Mouse (Mus musculus): Measurements from ENCODE around the gene Mitf. TPM values are rescaled to one million over a fixed set of nuclear protein-coding genes. Genes with fewer than 3 reads are reported as not detected.

Gene Mitf
- total and polyA plus RNA-seq, 2 experiments from 2014 or later = 1.8 to 3.1 TPM

DNA sequence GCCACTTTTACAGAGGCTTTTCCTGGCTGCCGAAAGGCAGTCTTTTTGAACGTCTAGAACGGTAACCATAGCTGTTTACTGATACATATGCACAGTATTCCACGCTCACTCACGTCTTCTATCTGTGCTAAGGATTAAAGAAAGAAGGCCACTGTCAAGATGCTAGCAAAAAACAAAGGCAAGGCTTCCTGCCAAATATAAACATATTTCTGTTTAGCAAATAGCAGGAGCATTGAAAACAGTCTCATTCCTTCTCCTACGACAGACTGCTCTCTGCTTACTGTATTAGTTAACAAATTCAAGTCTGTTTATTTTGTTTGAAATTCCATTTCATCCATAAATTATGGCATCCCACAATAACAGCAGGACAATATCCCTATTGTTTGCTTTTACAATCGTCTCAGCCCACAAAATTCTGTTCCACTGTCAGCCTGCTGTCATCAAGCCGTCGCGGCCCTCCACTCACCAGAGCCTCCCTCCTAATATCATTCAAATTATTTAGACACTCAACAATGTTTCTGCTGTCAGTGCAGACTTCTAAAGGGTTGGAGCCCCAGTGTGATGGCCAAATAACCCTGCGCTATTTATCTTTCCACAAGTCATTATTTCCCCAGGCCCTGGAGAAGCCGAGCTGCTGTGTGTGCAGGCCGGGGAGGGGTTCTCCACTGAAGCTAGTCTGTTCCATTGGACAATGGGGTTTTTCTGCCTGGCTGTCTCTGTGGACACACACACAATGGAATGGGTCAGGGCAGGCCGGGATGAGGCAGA lies 242.0 kb downstream of the Mitf start:
- DNase-seq (no peak), ATAC-seq (peak; percentile 42; the same call in 1 of the 2 replicates)
- H3K4me1 ChIP-seq (ENCODE audit: insufficient read depth) = peaks cover 6% of the 10 kb centered on the region; the same call in 1 of the 2 replicates
- no peak overlapping the region for H3K4me3 ChIP-seq (ENCODE audit: low read depth, low read length)
- 16% methylated on average over 14 of the region's 14 CpGs for WGBS
- H3K27me3 ChIP-seq (ENCODE audit: insufficient read depth, low read length) = no peaks in the 10 kb centered on the region
- H3K9me3 ChIP-seq (ENCODE audit: low read length) = no peaks in the 10 kb centered on the region
- TF ChIP-seq CTCF (IDR thresholded peaks at IDR 0.05; ENCODE audit: low read depth) = no peak
- no peaks in the 10 kb centered on the region for H3K36me3 ChIP-seq (ENCODE audit: insufficient read depth)
- H3K9ac ChIP-seq = no peak overlapping the region
- H3K27ac ChIP-seq (ENCODE audit: low read depth, low read length) = 0 out of 2 replicates have a peak overlapping the region, but pooled peaks have one; percentile 21
- H3K4me2 ChIP-seq (ENCODE audit: low read depth) = no peak overlapping the region

DNA sequence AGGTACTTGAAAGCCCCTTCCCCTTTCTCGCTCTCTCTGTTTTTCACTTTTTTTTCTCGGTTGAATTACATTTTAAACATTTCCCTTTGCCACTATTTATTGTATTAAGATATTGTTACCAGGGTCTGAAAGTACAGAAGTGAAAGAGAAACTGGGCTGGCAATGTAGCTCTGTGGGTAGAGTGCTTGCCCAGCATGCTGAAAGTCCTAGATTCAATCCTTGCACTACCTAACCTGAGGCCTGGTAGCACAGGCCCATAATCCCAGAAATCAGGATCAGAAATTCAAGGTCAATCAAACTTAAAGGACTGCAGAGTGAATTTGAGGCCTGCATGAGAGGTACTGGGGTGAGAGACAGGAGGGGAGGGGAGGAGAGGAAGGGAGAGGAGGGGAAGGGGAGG lies 242.7 kb downstream of the Mitf start:
- 41% methylated on average over 2 of the region's 2 CpGs for WGBS
- Histone ChIP-seq H3K4me1 (ENCODE audit: insufficient read depth) (peaks cover 6% of the 10 kb centered on the region; the same call in 1 of the 2 replicates), H3K9me3 (ENCODE audit: low read length) (no peaks in the 10 kb centered on the region), H3K4me2 (ENCODE audit: low read depth) (no peak overlapping the region), H3K27me3 (ENCODE audit: insufficient read depth, low read length) (no peaks in the 10 kb centered on the region), H3K4me3 (ENCODE audit: low read depth, low read length) (no peak overlapping the region), H3K9ac (no peak overlapping the region), H3K27ac (ENCODE audit: low read depth, low read length) (no peak overlapping the region), H3K36me3 (ENCODE audit: insufficient read depth) (no peaks in the 10 kb centered on the region)
- no peak for TF ChIP-seq CTCF (IDR thresholded peaks at IDR 0.05; ENCODE audit: low read depth)
- DNase-seq (no peak), ATAC-seq (no peak)

DNA sequence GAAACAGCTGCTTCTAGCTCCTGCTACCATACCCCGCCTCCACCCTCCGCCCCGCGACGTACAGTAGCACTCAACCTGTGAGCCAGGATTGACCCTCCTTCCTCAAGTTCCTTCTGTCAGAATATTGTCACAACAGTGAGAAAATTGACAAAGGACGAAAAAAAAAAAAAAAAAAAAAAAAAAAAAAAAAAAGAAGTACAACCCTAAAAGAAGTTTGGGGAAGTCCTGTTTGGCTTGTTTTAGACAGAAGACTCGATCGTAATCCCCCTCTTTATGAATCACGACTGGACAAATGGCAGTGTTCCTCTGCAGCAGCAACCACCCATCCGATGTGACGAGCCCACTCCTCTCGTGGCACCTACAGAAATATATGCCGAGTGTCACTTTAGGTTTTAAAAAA lies 255.0 kb downstream of the Mitf start:
- no peak for TF ChIP-seq CTCF (IDR thresholded peaks at IDR 0.05; ENCODE audit: low read depth)
- Histone ChIP-seq H3K27ac (ENCODE audit: low read depth, low read length) (no peak overlapping the region), H3K27me3 (ENCODE audit: insufficient read depth, low read length) (no peaks in the 10 kb centered on the region), H3K36me3 (ENCODE audit: insufficient read depth) (no peaks in the 10 kb centered on the region), H3K4me1 (ENCODE audit: insufficient read depth) (no peaks in the 10 kb centered on the region), H3K4me3 (ENCODE audit: low read depth, low read length) (no peak overlapping the region), H3K9me3 (ENCODE audit: low read length) (no peaks in the 10 kb centered on the region), H3K4me2 (ENCODE audit: low read depth) (no peak overlapping the region), H3K9ac (no peak overlapping the region)
- ATAC-seq (no peak), DNase-seq (no peak)
- WGBS = 91% methylated on average over 13 of the region's 13 CpGs

DNA sequence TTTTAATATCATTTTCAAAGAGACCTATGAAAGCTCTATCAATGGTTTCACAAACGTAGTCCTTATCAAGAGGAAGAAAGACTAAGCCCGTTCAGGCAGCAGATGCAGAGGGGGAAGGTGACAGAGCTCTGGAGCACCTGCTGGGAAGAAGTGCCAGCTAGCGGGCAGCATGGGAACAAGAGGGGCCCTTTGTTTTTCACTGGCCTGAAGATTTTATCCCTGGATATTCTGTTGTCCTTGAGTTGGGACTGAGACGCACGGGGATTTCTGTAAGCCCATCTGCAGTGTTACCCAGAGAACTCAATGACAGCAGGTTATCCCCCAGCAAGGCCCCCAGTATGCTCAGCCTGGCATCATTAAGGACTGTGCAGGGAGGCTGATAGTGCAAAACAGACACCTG lies 258.1 kb downstream of the Mitf start:
- Histone ChIP-seq H3K36me3 (ENCODE audit: insufficient read depth) (no peaks in the 10 kb centered on the region), H3K9me3 (ENCODE audit: low read length) (no peaks in the 10 kb centered on the region), H3K27ac (ENCODE audit: low read depth, low read length) (no peak overlapping the region), H3K9ac (no peak overlapping the region), H3K4me3 (ENCODE audit: low read depth, low read length) (no peak overlapping the region), H3K27me3 (ENCODE audit: insufficient read depth, low read length) (no peaks in the 10 kb centered on the region), H3K4me1 (ENCODE audit: insufficient read depth) (no peaks in the 10 kb centered on the region), H3K4me2 (ENCODE audit: low read depth) (no peak overlapping the region)
- ATAC-seq (no peak), DNase-seq (no peak)
- WGBS = 22% methylated on average over 5 of the region's 5 CpGs
- TF ChIP-seq CTCF (IDR thresholded peaks at IDR 0.05; ENCODE audit: low read depth) = no peak

DNA sequence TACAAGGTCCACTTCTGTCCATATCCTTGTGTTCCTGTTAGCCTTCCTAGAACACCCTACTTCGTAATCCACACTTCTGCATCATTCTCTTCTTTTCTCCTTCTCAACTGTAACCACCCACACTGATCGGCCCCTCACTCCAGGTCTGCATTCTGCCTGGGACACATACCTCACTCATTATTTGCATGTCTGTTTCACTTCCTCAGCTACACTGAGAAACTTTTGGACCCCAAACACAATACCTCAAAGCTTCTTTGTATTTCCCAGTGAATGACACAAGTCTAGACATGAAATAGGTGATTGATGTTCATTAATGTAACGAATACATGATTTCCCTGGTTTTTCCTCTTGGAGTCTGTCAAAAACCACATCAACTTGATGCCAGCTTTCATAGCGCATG lies 259.6 kb downstream of the Mitf start:
- no peak overlapping the region for H3K27ac ChIP-seq (ENCODE audit: low read depth, low read length)
- no peak overlapping the region for H3K4me3 ChIP-seq (ENCODE audit: low read depth, low read length)
- H3K36me3 ChIP-seq (ENCODE audit: insufficient read depth) = no peaks in the 10 kb centered on the region
- H3K9me3 ChIP-seq (ENCODE audit: low read length) = no peaks in the 10 kb centered on the region
- H3K4me1 ChIP-seq (ENCODE audit: insufficient read depth) = no peaks in the 10 kb centered on the region
- H3K9ac ChIP-seq = no peak overlapping the region
- DNase-seq = no peak
- H3K27me3 ChIP-seq (ENCODE audit: insufficient read depth, low read length) = no peaks in the 10 kb centered on the region
- no peak for ATAC-seq
- H3K4me2 ChIP-seq (ENCODE audit: low read depth) = no peak overlapping the region
- no peak for TF ChIP-seq CTCF (IDR thresholded peaks at IDR 0.05; ENCODE audit: low read depth)
- WGBS = 82% methylated on average over 4 of the region's 4 CpGs

Other genes with a start within 250 kb of the Mitf start
- 32.0 and 43.7 TPM in 2 replicates for gene Frmd4b, start 189.5 kb upstream of the Mitf start, total RNA-seq (2014; rRNA removed)
- gene Frmd4b, start 189.5 kb upstream of the Mitf start, polyA plus RNA-seq (2015; fragmentation: Nextera tagmentation; extraction: Ambion mirVana) = 16.3 and 17.0 TPM in 2 replicates

Measured in forebrain, postnatal 0 days (tissue).